Mouse (Mus musculus): Measurements from ENCODE around the gene Sycn.
"Not testable (repeated sequence)": the region's sequence is repeated elsewhere in the genome, so short reads cannot be mapped to it uniquely, and the experiment has no call there.

Gene Sycn

GRCm38 (mm10) chr7:28540526-28540925 is at the start of gene Sycn:
Sycn (plus strand) TSS chr7:28540885.
- no peak for DNase-seq (ENCODE audit: low spot score)

- no peak for DNase-seq (ENCODE audit: low spot score)
These were observed 49.8 kb upstream of the Sycn start for GRCm38 (mm10) chr7:28490903-28491302.

- no peak for DNase-seq (ENCODE audit: low spot score)
These were observed 48.4 kb upstream of the Sycn start for GRCm38 (mm10) chr7:28492310-28492709.

GRCm38 (mm10) chr7:28495426-28495825 is 45.3 kb upstream of the Sycn start:
- no peak for DNase-seq (ENCODE audit: low spot score)

- DNase-seq (ENCODE audit: low spot score) = no peak
These were observed 35.1 kb upstream of the Sycn start for GRCm38 (mm10) chr7:28505585-28505984.

GRCm38 (mm10) chr7:28509121-28509520 is 31.6 kb upstream of the Sycn start:
- not testable (repeated sequence) for DNase-seq (ENCODE audit: low spot score)

GRCm38 (mm10) chr7:28510405-28510974 is 30.2 kb upstream of the Sycn start, which contains the start of gene Ifnl2:
Ifnl2 (minus strand) TSS chr7:28510455.
- not testable (repeated sequence) for DNase-seq (ENCODE audit: low spot score)

GRCm38 (mm10) chr7:28511441-28511840 is 29.2 kb upstream of the Sycn start:
- no peak for DNase-seq (ENCODE audit: low spot score)

- not testable (repeated sequence) for DNase-seq (ENCODE audit: low spot score)
These were observed 18.1 kb upstream of the Sycn start, which contains the start of gene Ifnl3 for GRCm38 (mm10) chr7:28522536-28522935. Ifnl3 (plus strand) TSS chr7:28522836.

- DNase-seq (ENCODE audit: low spot score) = peak; percentile 67
These were observed 12.6 kb upstream of the Sycn start for GRCm38 (mm10) chr7:28527922-28528719.

- DNase-seq (ENCODE audit: low spot score) = no peak
These were observed 8.7 kb upstream of the Sycn start for GRCm38 (mm10) chr7:28532005-28532404.

GRCm38 (mm10) chr7:28538886-28539285 is 1.8 kb upstream of the Sycn start:
- not testable (repeated sequence) for DNase-seq (ENCODE audit: low spot score)

GRCm38 (mm10) chr7:28544051-28544601 is 3.4 kb downstream of the Sycn start:
- DNase-seq (ENCODE audit: low spot score) = no peak

GRCm38 (mm10) chr7:28545048-28545890 is 4.6 kb downstream of the Sycn start:
- DNase-seq (ENCODE audit: low spot score) = no peak

- no peak for DNase-seq (ENCODE audit: low spot score)
These were observed 5.2 kb downstream of the Sycn start for GRCm38 (mm10) chr7:28545891-28546210.

GRCm38 (mm10) chr7:28546649-28547048 is 6.0 kb downstream of the Sycn start:
- DNase-seq (ENCODE audit: low spot score) = no peak

GRCm38 (mm10) chr7:28547154-28547553 is 6.5 kb downstream of the Sycn start, which contains the start of gene Nccrp1:
Nccrp1 (minus strand) TSS chr7:28547254.
- no peak for DNase-seq (ENCODE audit: low spot score)

GRCm38 (mm10) chr7:28547628-28548027 is 6.9 kb downstream of the Sycn start:
- no peak for DNase-seq (ENCODE audit: low spot score)

- no peak for DNase-seq (ENCODE audit: low spot score)
These were observed 12.4 kb downstream of the Sycn start for GRCm38 (mm10) chr7:28553076-28553475.

GRCm38 (mm10) chr7:28555939-28556535 is 15.4 kb downstream of the Sycn start:
- DNase-seq (ENCODE audit: low spot score) = no peak

GRCm38 (mm10) chr7:28557069-28557468 is 16.4 kb downstream of the Sycn start:
- DNase-seq (ENCODE audit: low spot score) = no peak

- no peak for DNase-seq (ENCODE audit: low spot score)
These were observed 17.0 kb downstream of the Sycn start for GRCm38 (mm10) chr7:28557708-28558107.
